Mouse (Mus musculus) NIH3T3 (cell line): ENCODE measurements around the gene Ctc1.

Experiments
- DNase-seq: peaks from one replicate; pipeline ENCODE4 v3.0.0-alpha.2; 2012; ENCODE audit warnings: low read depth

Ctc1 gene

GRCm38 (mm10) chr11:69050748-69051147 is 35.0 kb downstream of the Ctc1 start:
- DNase-seq, result no peak

- DNase-seq, result no peak
Measured at GRCm38 (mm10) chr11:69051771-69052170, 36.1 kb downstream of the Ctc1 start.

GRCm38 (mm10) chr11:69052824-69053421 is 37.2 kb downstream of the Ctc1 start:
- DNase-seq, result no peak

GRCm38 (mm10) chr11:69053848-69054247 is 38.1 kb downstream of the Ctc1 start:
- DNase-seq, result no peak

- DNase-seq, result no peak
Measured at GRCm38 (mm10) chr11:69058265-69058664, 42.6 kb downstream of the Ctc1 start.

- DNase-seq, result no peak
Measured at GRCm38 (mm10) chr11:69058729-69059356, 43.1 kb downstream of the Ctc1 start.

GRCm38 (mm10) chr11:69059357-69059974 is 43.8 kb downstream of the Ctc1 start, which contains the start of gene Borcs6:
Gene Borcs6 (plus strand): TSS chr11:69059717.
- DNase-seq, result peak; percentile 97

- peak; percentile 52 for DNase-seq
Measured at GRCm38 (mm10) chr11:69059975-69060411, 44.3 kb downstream of the Ctc1 start.

GRCm38 (mm10) chr11:69060448-69061254 is 44.9 kb downstream of the Ctc1 start:
- DNase-seq, result peak; percentile 52

- no peak for DNase-seq
Measured at GRCm38 (mm10) chr11:69061255-69061912, 45.7 kb downstream of the Ctc1 start.

GRCm38 (mm10) chr11:69062194-69062760 is 46.6 kb downstream of the Ctc1 start:
- peak; percentile 86 for DNase-seq

- DNase-seq, result peak; percentile 96
Measured at GRCm38 (mm10) chr11:69062761-69063224, 47.1 kb downstream of the Ctc1 start.

GRCm38 (mm10) chr11:69063413-69064201 is 47.9 kb downstream of the Ctc1 start:
- peak; percentile 89 for DNase-seq

GRCm38 (mm10) chr11:69064259-69065133 is 48.8 kb downstream of the Ctc1 start:
- no peak for DNase-seq

GRCm38 (mm10) chr11:69065394-69065925 is 49.7 kb downstream of the Ctc1 start:
- DNase-seq, result no peak

- DNase-seq, result no peak
Measured at GRCm38 (mm10) chr11:69066163-69066861, 50.6 kb downstream of the Ctc1 start.

GRCm38 (mm10) chr11:69066956-69067355 is 51.2 kb downstream of the Ctc1 start:
- DNase-seq, result peak; percentile 95

GRCm38 (mm10) chr11:69067601-69068000 is 51.9 kb downstream of the Ctc1 start:
- DNase-seq, result peak; percentile 83

GRCm38 (mm10) chr11:69070093-69070492 is 54.4 kb downstream of the Ctc1 start:
- no peak for DNase-seq
